Mouse (Mus musculus) pancreas, adult 10 weeks (tissue): Measurements from ENCODE around the gene Iqsec1. TPM values are rescaled to one million over a fixed set of nuclear protein-coding genes. Genes with fewer than 3 reads are reported as not detected.

Experiments used
- polyA plus RNA-seq: library from polyadenylated mRNA; stranded (reverse); fragments of 350-450 nt; fragmentation: Illumina TruSeq; extraction: RNeasy Lipid Tissue Mini Kit (QIAGEN cat#74804); gene quantifications from one replicate; pipeline ENCODE4 v1.2.3, GENCODE M21; 2015; ENCODE audit warnings: low read depth, low replicate concordance; ENCODE audit not compliant: insufficient read depth

The Iqsec1 gene
- polyA plus RNA-seq = 13.0 TPM

GRCm38 (mm10) chr6:90988648-90989317 is at the start of gene Iqsec1:
Gene Iqsec1 (minus strand): TSS chr6:90988685.

Other genes with a start within 250 kb of the Iqsec1 start
- 8.1 TPM for gene Nup210, start 128.1 kb upstream of the Iqsec1 start, polyA plus RNA-seq
- gene Hdac11, start 168.0 kb upstream of the Iqsec1 start, polyA plus RNA-seq = 24.4 TPM
- 65.8 TPM for gene Fbln2, start 223.8 kb upstream of the Iqsec1 start, polyA plus RNA-seq